Mouse (Mus musculus) testis, adult 2 months (tissue): ENCODE measurements around the gene Actl6a. TPM values are rescaled to one million over a fixed set of nuclear protein-coding genes. Genes with fewer than 3 reads are reported as not detected.
"Not testable (repeated sequence)": the region's sequence is repeated elsewhere in the genome, so short reads cannot be mapped to it uniquely, and the experiment has no call there.

ENCODE experiments used
- H3K27ac ChIP-seq: fragments of 200-500 bp; 2 replicates; pipeline ENCODE4 v1.5.1; 2012; ENCODE audit warnings: low read depth, low read length; ENCODE audit not compliant: control insufficient read depth, insufficient read depth
- H3K27me3 ChIP-seq: fragments of 200-500 bp; 2 replicates; pipeline ENCODE4 v1.6.1; 2012; ENCODE audit warnings: mild to moderate bottlenecking, low read length, moderate library complexity; ENCODE audit not compliant: control insufficient read depth, insufficient read depth
- H3K36me3 ChIP-seq: fragments of 200-500 bp; 2 replicates; pipeline ENCODE4 v1.6.1; 2012; ENCODE audit warnings: mild to moderate bottlenecking, low read length; ENCODE audit not compliant: control insufficient read depth, insufficient read depth
- H3K4me1 ChIP-seq: fragments of 200-500 bp; 2 replicates; pipeline ENCODE4 v1.6.1; 2012; ENCODE audit warnings: low read length; ENCODE audit not compliant: control insufficient read depth, insufficient read depth
- H3K4me3 ChIP-seq: fragments of 200-500 bp; 2 replicates; pipeline ENCODE4 v1.5.1; 2012; ENCODE audit warnings: low read depth, mild to moderate bottlenecking, low read length, moderate library complexity, mixed read lengths; ENCODE audit not compliant: control insufficient read depth
- CTCF ChIP-seq: fragments of 200-500 bp; IDR thresholded peaks from 2 replicates; pipeline ENCODE4 v1.5.1; 2012; ENCODE audit warnings: low read depth, mild to moderate bottlenecking, inconsistent platforms, low read length, moderate library complexity; ENCODE audit not compliant: control insufficient read depth, insufficient read depth, insufficient replicate concordance
- POLR2A ChIP-seq: fragments of 200-500 bp; IDR thresholded peaks from 2 replicates; pipeline ENCODE4 v1.6.1; 2012; ENCODE audit warnings: low read depth, mild to moderate bottlenecking, inconsistent platforms, low read length, moderate library complexity; ENCODE audit not compliant: control insufficient read depth
- polyA plus RNA-seq: library from polyadenylated mRNA; depleted of rRNA; stranded (reverse); fragments of >200 nt; gene quantifications from 2 replicates; pipeline ENCODE4 v1.2.3, GENCODE M21; 2012

Actl6a gene
- polyA plus RNA-seq, 1 experiment: 55.4 TPM

GRCm38 (mm10) chr3:32742276-32742780 is 36.2 kb downstream of the Actl6a start:
- TF ChIP-seq POLR2A: no peak
- TF ChIP-seq CTCF: no peak
- H3K27me3 ChIP-seq: no peaks in the 10 kb centered on the region
- no peaks in the 10 kb centered on the region; the same call in 1 of the 2 replicates for H3K36me3 ChIP-seq
- H3K27ac ChIP-seq: no peak overlapping the region
- H3K4me1 ChIP-seq: no peaks in the 10 kb centered on the region; the same call in 1 of the 2 replicates
- H3K4me3 ChIP-seq: no peak overlapping the region

GRCm38 (mm10) chr3:32745001-32745400 is 38.9 kb downstream of the Actl6a start:
- no peaks in the 10 kb centered on the region for H3K27me3 ChIP-seq

GRCm38 (mm10) chr3:32745426-32745825 is 39.3 kb downstream of the Actl6a start:
- not testable (repeated sequence) for H3K27me3 ChIP-seq, H3K27ac ChIP-seq, H3K4me1 ChIP-seq, H3K4me3 ChIP-seq, H3K36me3 ChIP-seq

More at GRCm38 (mm10) chr3:32745001-32745400, 38.9 kb downstream of the Actl6a start:
- Histone ChIP-seq H3K27ac (no peak overlapping the region), H3K4me3 (no peak overlapping the region), H3K4me1 (no peaks in the 10 kb centered on the region), H3K36me3 (no peaks in the 10 kb centered on the region; the same call in none of the 2 replicates)
- TF ChIP-seq CTCF: no peak
- TF ChIP-seq POLR2A: no peak

GRCm38 (mm10) chr3:32748384-32748783 is 42.3 kb downstream of the Actl6a start:
- H3K27ac ChIP-seq: no peak overlapping the region
- no peaks in the 10 kb centered on the region for H3K4me1 ChIP-seq
- no peak for TF ChIP-seq POLR2A
- no peak for TF ChIP-seq CTCF
- peaks cover 1% of the 10 kb centered on the region for H3K36me3 ChIP-seq
- H3K4me3 ChIP-seq: no peak overlapping the region
- H3K27me3 ChIP-seq: no peaks in the 10 kb centered on the region

GRCm38 (mm10) chr3:32749820-32750579 is 43.9 kb downstream of the Actl6a start:
- H3K4me3 ChIP-seq: no peak overlapping the region
- no peak overlapping the region for H3K27ac ChIP-seq
- no peaks in the 10 kb centered on the region for H3K27me3 ChIP-seq
- peaks cover 1% of the 10 kb centered on the region for H3K36me3 ChIP-seq
- TF ChIP-seq POLR2A (no peak), CTCF (no peak)
- no peaks in the 10 kb centered on the region for H3K4me1 ChIP-seq

GRCm38 (mm10) chr3:32754384-32754915 is 48.4 kb downstream of the Actl6a start:
- H3K27ac ChIP-seq: no peak overlapping the region
- no peaks in the 10 kb centered on the region for H3K4me1 ChIP-seq
- no peaks in the 10 kb centered on the region for H3K27me3 ChIP-seq
- no peak overlapping the region for H3K4me3 ChIP-seq
- peaks cover 1% of the 10 kb centered on the region for H3K36me3 ChIP-seq
- TF ChIP-seq CTCF (no peak), POLR2A (no peak)

GRCm38 (mm10) chr3:32759212-32759611 is 53.1 kb downstream of the Actl6a start:
- Histone ChIP-seq H3K4me3 (no peak overlapping the region), H3K27me3 (no peaks in the 10 kb centered on the region), H3K36me3 (no peaks in the 10 kb centered on the region), H3K4me1 (no peaks in the 10 kb centered on the region), H3K27ac (no peak overlapping the region)
- TF ChIP-seq CTCF: no peak
- no peak for TF ChIP-seq POLR2A
